Comparison of ENCODE assay signal across 12 mouse cellular contexts in genomic region chr11:68404185-68404584, GRCm38 (mm10). TPM values are rescaled to one million over a fixed set of nuclear protein-coding genes. Genes with fewer than 3 reads are reported as not detected.
DNase-seq lines count a peak whose midpoint lies in the region; TF ChIP-seq lines count a peak whose summit lies in the region.
"Had no signal": no experiment of that assay in that cellular context is flagged by ENCODE, and none has a peak within 500 bp of the region (broad histone marks: within the 10 kb centered on the region; RNA-seq: fewer than 3 reads in every experiment).

No protein-coding gene starts in this region.

- H3K4me3 ChIP-seq in heart, adult 2 months, result no peak overlapping the region
- no peak overlapping the region for H3K4me3 ChIP-seq in testis, adult 2 months (ENCODE audit: control insufficient read depth, low read depth, low read length)
- H3K4me3 ChIP-seq: heart, embryonic 13.5 days; neural tube, embryonic 15.5 days had no signal

- TF ChIP-seq EP300 in heart, adult 2 months (IDR thresholded peaks at IDR 0.05; ENCODE audit: insufficient read depth, low read depth, low read length), result no peak

- no peak overlapping the region for H3K9ac ChIP-seq in heart, adult 2 months (ENCODE audit: low read depth, low read length)
- H3K9ac ChIP-seq: heart, embryonic 13.5 days; neural tube, embryonic 15.5 days had no signal

- intact Hi-C loops in heart, adult 2 months (cut with DNase I), result no loop called here
- intact Hi-C loops in heart, postnatal 14 days (cut with DNase I), result loop anchor here (10.0 kb wide), 1 partner anchor 509 kb away; no protein-coding TSS in a partner anchor

- H3K4me1 ChIP-seq in heart, adult 2 months (ENCODE audit: control insufficient read depth, insufficient read depth, low read length), result no peaks in the 10 kb centered on the region; the same call in 1 of the 2 replicates
- H3K4me1 ChIP-seq in testis, adult 2 months (ENCODE audit: control insufficient read depth, insufficient read depth, low read length), result peaks cover 2% of the 10 kb centered on the region

- 51% methylated on average over 4 of the region's 4 CpGs for WGBS in heart, adult 2 months

- no peak for DNase-seq in heart, adult 2 months
- DNase-seq in heart, postnatal 14 days, result no peak
- DNase-seq in testis, postnatal 14 days (ENCODE audit: low spot score), result no peak
- peak; percentile 64 for DNase-seq in induced T-regulatory cell, adult 2 months (ENCODE audit: low read depth)
- DNase-seq in thymus, postnatal 36 days, result peak; percentile 57 to 64
- no peak for DNase-seq in yolk sac, embryonic 10.5 days (ENCODE audit: low spot score)
- DNase-seq in cerebellum, adult 18-20 months, result no peak
- DNase-seq: kidney, adult 9 months had no signal

- TF ChIP-seq CTCF in heart, adult 2 months (IDR thresholded peaks at IDR 0.05), result peak; percentile 63
- TF ChIP-seq CTCF in testis, adult 2 months (IDR thresholded peaks at IDR 0.05; ENCODE audit: control insufficient read depth, insufficient read depth, insufficient replicate concordance, low read depth, low read length), result peak; percentile 25; the same call in 1 of the 2 replicates

- no peak overlapping the region for H3K27ac ChIP-seq in heart, adult 2 months
- H3K27ac ChIP-seq in testis, adult 2 months (ENCODE audit: control insufficient read depth, insufficient read depth, low read depth, low read length), result no peak overlapping the region
- H3K27ac ChIP-seq: heart, embryonic 13.5 days; neural tube, embryonic 15.5 days had no signal

- no peaks in the 10 kb centered on the region for H3K36me3 ChIP-seq in heart, adult 2 months (ENCODE audit: control insufficient read depth, insufficient read depth, low read length)
- H3K36me3 ChIP-seq in testis, adult 2 months (ENCODE audit: control insufficient read depth, insufficient read depth, low read length), result no peaks in the 10 kb centered on the region
- H3K36me3 ChIP-seq: G1E; heart, embryonic 13.5 days; neural tube, embryonic 15.5 days had no signal

- H3K27me3 ChIP-seq in heart, adult 2 months (ENCODE audit: control insufficient read depth, insufficient read depth, low read length), result no peaks in the 10 kb centered on the region
- H3K27me3 ChIP-seq in testis, adult 2 months (ENCODE audit: control insufficient read depth, insufficient read depth, low read length), result no peaks in the 10 kb centered on the region; the same call in none of the 2 replicates

- no peaks in the 10 kb centered on the region for H3K79me2 ChIP-seq in heart, adult 2 months (replicated peaks; ENCODE audit: control insufficient read depth, insufficient read depth, low read length)

- no peak for TF ChIP-seq POLR2A in heart, adult 2 months (IDR thresholded peaks at IDR 0.05; ENCODE audit: insufficient read depth, low read depth, low read length)
- no peak for TF ChIP-seq POLR2A in testis, adult 2 months (IDR thresholded peaks at IDR 0.05; ENCODE audit: control insufficient read depth, low read depth, low read length)

RNA-seq across cellular contexts. Expression of gene Ntn1, which starts 3.6 kb away (rescaled TPM):
- total RNA-seq in heart, adult 2 months (2021), result 10 to 100 TPM; 55.1 to 70.5 TPM
- polyA plus RNA-seq in heart, adult 2 months (2012; rRNA removed), result 32.4 and 35.4 TPM in 2 replicates
- total RNA-seq in heart, postnatal 14 days (2021), result 10 to 100 TPM; 52.7 to 55.5 TPM
- polyA plus RNA-seq in testis, adult 2 months (2012; rRNA removed), result 1.6 and 2.4 TPM in 2 replicates
- polyA plus RNA-seq: G1E had no signal

RNA-seq across cellular contexts. Expression of gene Pik3r5, which starts 27.7 kb away (rescaled TPM):
- total RNA-seq in heart, adult 2 months (2021), result 1 to 10 TPM in 1 of 2 experiments, under 1 TPM in 1; 0.84 to 1.3 TPM
- polyA plus RNA-seq in heart, adult 2 months (2012; rRNA removed), result 1.4 and 2.9 TPM in 2 replicates
- 1 to 10 TPM; 1.0 to 1.8 TPM for total RNA-seq in heart, postnatal 14 days (2021)
- polyA plus RNA-seq in testis, adult 2 months (2012; rRNA removed), result 0.69 and 0.77 TPM in 2 replicates

Comparison
In these comparisons a context has a peak if more than half of its experiments do, and no peak if none do; other contexts are left out.
1. DNase-seq: peak in induced T-regulatory cell, adult 2 months (single experiment) and thymus, postnatal 36 days (2 of 2); none in heart, adult 2 months (0 of 2), heart, postnatal 14 days (0 of 2), testis, postnatal 14 days (single experiment), yolk sac, embryonic 10.5 days (single experiment) and cerebellum, adult 18-20 months (0 of 2).